Mouse (Mus musculus): ENCODE results near the gene 5031410I06Rik.
"Not testable (repeated sequence)": the region's sequence is repeated elsewhere in the genome, so short reads cannot be mapped to it uniquely, and the experiment has no call there.

Gene 5031410I06Rik

GRCm38 (mm10) chr5:26105262-26105661, at the start of gene 5031410I06Rik:
Gene 5031410I06Rik, minus strand, starts transcription at chr5:26105362.
- not testable (repeated sequence) for ATAC-seq (ENCODE audit: insufficient number of reproducible peaks, low FRiP score, low TSS enrichment)

- no peak for ATAC-seq (ENCODE audit: insufficient number of reproducible peaks, low FRiP score, low TSS enrichment)
These were observed 37.7 kb upstream of the 5031410I06Rik start for GRCm38 (mm10) chr5:26142891-26143290.

GRCm38 (mm10) chr5:26121321-26121720, 16.2 kb upstream of the 5031410I06Rik start, which contains the start of gene Gm10220:
Gene Gm10220, minus strand, starts transcription at chr5:26121421.
- ATAC-seq (ENCODE audit: insufficient number of reproducible peaks, low FRiP score, low TSS enrichment): not testable (repeated sequence)

- not testable (repeated sequence) for ATAC-seq (ENCODE audit: insufficient number of reproducible peaks, low FRiP score, low TSS enrichment)
These were observed 16.0 kb downstream of the 5031410I06Rik start, which contains the start of gene Gm10471 for GRCm38 (mm10) chr5:26089191-26089590. Gene Gm10471, minus strand, starts transcription at chr5:26089291.

GRCm38 (mm10) chr5:26079023-26079422, 26.1 kb downstream of the 5031410I06Rik start:
- not testable (repeated sequence) for ATAC-seq (ENCODE audit: insufficient number of reproducible peaks, low FRiP score, low TSS enrichment)

GRCm38 (mm10) chr5:26070716-26071115, 34.4 kb downstream of the 5031410I06Rik start:
- no peak for ATAC-seq (ENCODE audit: insufficient number of reproducible peaks, low FRiP score, low TSS enrichment)

GRCm38 (mm10) chr5:26058481-26058880, 46.7 kb downstream of the 5031410I06Rik start, which contains the start of gene Gm7347:
Gene Gm7347, minus strand, starts transcription at chr5:26058581.
- not testable (repeated sequence) for ATAC-seq (ENCODE audit: insufficient number of reproducible peaks, low FRiP score, low TSS enrichment)
